Mouse (Mus musculus): ENCODE data around the gene St3gal3.

DNA sequence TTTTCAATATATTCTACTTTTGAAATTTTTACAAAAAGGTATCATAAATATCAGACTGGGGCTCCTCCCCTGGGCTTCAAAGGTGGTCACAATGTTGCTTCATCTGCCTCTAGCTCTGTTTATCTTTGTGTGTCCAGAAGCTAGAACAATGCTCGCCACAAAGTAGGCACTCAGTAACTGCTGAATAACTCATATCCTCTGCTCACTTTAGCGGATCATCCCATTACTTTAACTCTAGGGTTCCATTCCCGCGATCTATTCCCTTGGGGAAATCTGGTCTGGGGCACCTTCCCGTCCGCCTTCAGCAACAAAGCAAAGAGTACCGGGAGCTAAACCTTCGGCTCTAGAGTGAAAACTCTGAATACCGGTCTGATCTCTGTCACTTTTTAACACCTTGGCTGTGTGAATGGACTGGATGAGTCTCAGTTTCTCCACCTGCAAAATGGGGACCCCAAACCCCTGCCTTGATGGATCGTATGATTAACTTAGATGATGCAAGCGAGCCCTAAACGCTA is 44.3 kb upstream of the St3gal3 start:
- TF ChIP-seq POLR2A (IDR thresholded peaks at IDR 0.05; ENCODE audit: borderline replicate concordance, extremely low read depth, low read depth, low read length): no peak
- no peak for TF ChIP-seq CTCF (IDR thresholded peaks at IDR 0.05; ENCODE audit: insufficient read depth, low read length)
